Mouse (Mus musculus) neutrophil, adult 83 days (primary cell): ENCODE results near the gene Lect2. TPM values are rescaled to one million over a fixed set of nuclear protein-coding genes. Genes with fewer than 3 reads are reported as not detected.

ENCODE experiments used
- total RNA-seq, 2 experiments: library from RNA; stranded (reverse); gene quantifications; one replicate each; pipeline ENCODE4 v1.2.4; 2023

Lect2 gene
- total RNA-seq: not detected

GRCm38 (mm10) chr13:56548401-56548800 lies at the start of gene Lect2:
Gene Lect2, minus strand, starts transcription at chr13:56548502.

GRCm38 (mm10) chr13:56522081-56522820 lies 26.1 kb downstream of the Lect2 start, which contains the start of gene Fbxl21:
Gene Fbxl21, plus strand, starts transcription at chr13:56522472.

Other genes starting within 250 kb of the Lect2 start
- not detected for gene Gm3045, start 121.9 kb downstream of the Lect2 start, total RNA-seq
- not detected for gene Slc25a48, start 110.1 kb downstream of the Lect2 start, total RNA-seq
- gene Il9, start 66.3 kb downstream of the Lect2 start, total RNA-seq: not detected
- gene Fbxl21, start 26.0 kb downstream of the Lect2 start, total RNA-seq: under 1 TPM in 1 of 2 experiments, not detected in 1; 0.40 TPM
- gene Tgfbi, start 61.0 kb upstream of the Lect2 start, total RNA-seq: 100 to 1,000 TPM; 354 to 422 TPM
- gene Smad5, start 154.5 kb upstream of the Lect2 start, total RNA-seq: 10 to 100 TPM; 10.0 to 10.4 TPM
- not detected for gene Gm45623, start 205.3 kb upstream of the Lect2 start, total RNA-seq